8 mouse cellular contexts compared by ENCODE assay signal in the genomic region with DNA sequence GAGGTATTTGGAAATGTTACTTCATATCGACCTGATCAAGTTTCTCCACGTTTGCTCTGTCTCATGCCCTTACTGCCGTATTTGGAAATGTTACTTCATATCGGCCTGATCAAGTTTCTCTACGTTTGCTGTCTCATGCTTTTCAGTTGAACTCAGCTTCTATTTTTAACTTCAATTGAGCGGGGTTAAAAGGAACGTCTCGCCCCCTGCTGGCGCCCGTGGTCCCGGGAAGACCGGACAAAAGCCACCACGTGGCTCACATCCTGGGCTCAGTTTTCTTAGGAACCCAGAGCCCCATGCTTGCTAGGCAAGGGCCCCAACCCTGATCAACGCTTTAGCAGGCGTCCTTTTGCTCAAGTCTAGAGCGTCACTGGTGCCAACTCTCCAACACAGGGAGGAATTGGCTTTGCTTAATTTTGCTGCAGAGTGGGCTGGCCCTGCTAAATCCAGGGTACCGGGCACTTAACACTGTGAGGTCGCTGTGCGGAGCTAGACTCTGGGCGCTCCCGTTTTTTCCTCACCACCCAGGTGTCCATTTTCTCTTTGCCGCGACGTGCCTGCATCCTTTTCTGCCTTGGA. TPM values are rescaled to one million over a fixed set of nuclear protein-coding genes. Genes with fewer than 3 reads are reported as not detected.
A peak's percentile ranks its signal among the peaks of the same experiment; 100 is the strongest.
DNase-seq lines count a peak whose midpoint lies in the region; ATAC-seq lines count a peak whose summit lies in the region.

No protein-coding gene starts in this region.

- no peaks in the 10 kb centered on the region for H3K27me3 ChIP-seq in heart, embryonic 10.5 days (ENCODE audit: insufficient read depth, poor library complexity, severe bottlenecking)
- H3K27me3 ChIP-seq in kidney, embryonic 15.5 days: no peaks in the 10 kb centered on the region

- DNase-seq in B cell, adult 2 months: peak; percentile 85 to 87
- peak; percentile 82 for DNase-seq in brain, adult 2 months (ENCODE audit: low read depth, low spot score)
- peak; percentile 95 for DNase-seq in heart, embryonic 10.5 days (ENCODE audit: low spot score)
- DNase-seq in liver: peak; percentile 92
- DNase-seq in spleen, postnatal 4 days (ENCODE audit: low spot score in 2 of 2): peak; percentile 86 to 92

- no peaks in the 10 kb centered on the region for H3K36me3 ChIP-seq in heart, embryonic 10.5 days
- no peaks in the 10 kb centered on the region for H3K36me3 ChIP-seq in kidney, embryonic 15.5 days

- peak; percentile 87 for ATAC-seq in erythroblast, adult 5-6 weeks (replicated peaks; ENCODE audit: low FRiP score, poor library complexity, severe bottlenecking)
- peak; percentile 88 for ATAC-seq in kidney, embryonic 15.5 days (replicated peaks; ENCODE audit: low FRiP score)
- peak; percentile 70 for ATAC-seq in monocyte, adult 5-6 weeks (replicated peaks; ENCODE audit: insufficient number of reproducible peaks, low FRiP score, low TSS enrichment, poor library complexity, severe bottlenecking)

- peak overlapping the region; percentile 62 for H3K4me3 ChIP-seq in heart, embryonic 10.5 days
- H3K4me3 ChIP-seq in kidney, embryonic 15.5 days (replicated peaks): peak overlapping the region; percentile 57

- H3K9ac ChIP-seq in kidney, embryonic 15.5 days: peak overlapping the region; percentile 68

- H3K9me3 ChIP-seq in heart, embryonic 10.5 days: no peaks in the 10 kb centered on the region
- H3K9me3 ChIP-seq in kidney, embryonic 15.5 days (replicated peaks): no peaks in the 10 kb centered on the region

- peak overlapping the region; percentile 96 for H3K27ac ChIP-seq in heart, embryonic 10.5 days
- H3K27ac ChIP-seq in kidney, embryonic 15.5 days: peak overlapping the region; percentile 96

- peak overlapping the region; percentile 91 for H3K4me2 ChIP-seq in kidney, embryonic 15.5 days

- H3K4me1 ChIP-seq in heart, embryonic 10.5 days: 0 out of 2 replicates have a peak, but pooled peaks cover 3% of the 10 kb centered on the region
- peaks cover 8% of the 10 kb centered on the region; the same call in 1 of the 2 replicates for H3K4me1 ChIP-seq in kidney, embryonic 15.5 days

- WGBS in heart, embryonic 10.5 days: under 1% methylated on average over 24 of the region's 24 CpGs
- whole genome bisulfite sequencing in kidney, embryonic 15.5 days: under 1% methylated on average over 24 of the region's 24 CpGs

RNA-seq across cellular contexts. Expression of gene Wee1, which starts 42.3 kb away (rescaled TPM):
- total RNA-seq in erythroblast, adult 5-6 weeks (2015; ENCODE audit: low replicate concordance): 8.5 and 21.9 TPM in 2 replicates
- 6.8 and 9.5 TPM in 2 replicates for total RNA-seq in erythroblast, adult 5-6 weeks (2017; ENCODE audit: low replicate concordance)
- polyA plus RNA-seq in heart, embryonic 10.5 days (2016; fragmentation: Nextera tagmentation; extraction: Ambion mirVana): 25.1 and 29.0 TPM in 2 replicates
- polyA plus RNA-seq in kidney, embryonic 15.5 days (2015; fragmentation: Nextera tagmentation; extraction: Ambion mirVana): 25.1 and 26.6 TPM in 2 replicates
- 1.2 to 2.8 TPM (median 2.2 TPM) in 3 replicates for total RNA-seq in monocyte, adult 5-6 weeks (2017)

RNA-seq across cellular contexts. Expression of gene Swap70, which starts 57.3 kb away (rescaled TPM):
- 3.1 and 5.6 TPM in 2 replicates for total RNA-seq in erythroblast, adult 5-6 weeks (2015; ENCODE audit: low replicate concordance)
- 5.3 and 11.2 TPM in 2 replicates for total RNA-seq in erythroblast, adult 5-6 weeks (2017; ENCODE audit: low replicate concordance)
- 22.8 and 26.6 TPM in 2 replicates for polyA plus RNA-seq in heart, embryonic 10.5 days (2016; fragmentation: Nextera tagmentation; extraction: Ambion mirVana)
- 29.2 and 32.8 TPM in 2 replicates for polyA plus RNA-seq in kidney, embryonic 15.5 days (2015; fragmentation: Nextera tagmentation; extraction: Ambion mirVana)
- 76.0 to 118 TPM (median 83.2 TPM) in 3 replicates for total RNA-seq in monocyte, adult 5-6 weeks (2017)

Comparison
In these comparisons a context has a peak if more than half of its experiments do, and no peak if none do; other contexts are left out.
1. Peak in every context shown above with its lines: DNase-seq, ATAC-seq, H3K4me3 ChIP-seq and H3K27ac ChIP-seq.